Mouse (Mus musculus) skeletal muscle tissue, postnatal 0 days (tissue): ENCODE measurements around the gene Grap. TPM values are rescaled to one million over a fixed set of nuclear protein-coding genes. Genes with fewer than 3 reads are reported as not detected.

ENCODE experiments used
- polyA plus RNA-seq: library from polyadenylated mRNA; unstranded; fragments of >200 nt; fragmentation: Nextera tagmentation; extraction: Ambion mirVana; gene quantifications from 2 replicates; pipeline ENCODE4 v1.2.1, GENCODE M21; 2015

Gene Grap
- polyA plus RNA-seq = 7.9 and 10.5 TPM in 2 replicates

GRCm38 (mm10) chr11:61652686-61653447 is at the start of gene Grap:
Grap (plus strand) TSS chr11:61653265.

DNA sequence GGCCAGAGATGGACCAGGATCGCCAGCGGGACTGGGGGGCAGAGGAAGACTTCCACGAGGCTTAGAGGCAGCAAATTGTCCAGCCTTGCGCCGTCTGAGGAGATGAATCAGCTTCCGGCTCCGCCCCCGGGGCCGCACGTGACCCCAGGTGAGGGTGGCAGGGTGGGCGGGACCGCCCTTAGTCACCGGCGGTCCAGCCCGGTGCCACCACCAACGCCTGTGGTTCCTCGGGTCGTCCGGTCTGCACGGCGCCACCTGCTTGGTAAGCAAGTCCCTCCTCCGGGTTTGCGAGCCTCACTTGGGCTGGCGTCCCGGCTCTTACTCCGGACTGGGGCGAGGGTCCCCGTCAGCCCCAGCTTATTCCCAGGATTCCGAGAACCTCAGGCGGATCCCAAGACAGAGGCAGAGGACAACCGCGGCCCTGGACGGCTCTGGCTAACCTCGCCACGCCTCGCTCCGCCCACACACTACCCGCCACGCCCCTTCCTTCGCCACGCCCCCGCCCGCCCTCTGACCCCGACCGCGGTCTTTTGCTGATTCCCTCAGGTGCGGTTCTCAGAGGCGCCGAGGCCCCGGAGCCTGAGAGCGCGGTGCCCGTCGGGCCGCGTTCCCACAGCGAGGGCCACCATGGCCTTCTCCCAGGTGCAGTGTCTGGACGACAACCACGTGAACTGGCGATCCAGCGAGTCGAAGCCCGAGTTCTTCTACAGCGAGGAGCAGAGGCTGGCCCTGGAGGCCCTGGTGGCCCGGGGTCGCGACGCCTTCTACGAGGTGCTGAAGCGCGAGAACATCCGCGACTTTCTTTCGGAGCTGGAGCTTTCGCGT is 31.1 kb downstream of the Grap start, which contains the start of gene Fam83g:
Fam83g (plus strand) TSS at position 185 of the 825 bp plus-strand sequence.

DNA sequence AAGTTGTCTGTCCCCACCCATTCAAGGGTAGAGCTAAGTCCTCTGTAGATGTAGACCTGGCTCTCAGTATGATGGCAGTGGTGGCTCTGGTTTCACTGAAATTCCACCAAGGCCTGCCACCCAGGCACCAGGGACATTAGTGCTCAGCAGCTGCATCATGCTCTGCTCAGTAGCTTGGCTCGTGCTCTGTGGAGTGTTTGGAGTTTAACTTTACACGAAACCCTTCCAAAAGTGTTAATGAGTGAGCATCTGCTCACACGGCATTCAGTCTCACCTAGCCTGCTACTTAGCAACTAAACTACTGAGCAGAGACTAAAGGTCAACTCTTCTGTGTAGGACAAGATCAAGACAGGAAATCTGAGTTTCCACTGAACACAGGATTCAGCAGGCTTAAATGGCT is 67.6 kb downstream of the Grap start, which contains the start of gene Slc5a10:
Slc5a10 (minus strand) TSS at position 191 of the 400 bp plus-strand sequence.

Other genes starting within 250 kb of the Grap start
- gene Rnf112, start 199.1 kb upstream of the Grap start, polyA plus RNA-seq = 0.13 and 0.18 TPM in 2 replicates
- 169 and 222 TPM in 2 replicates for gene Mfap4, start 167.8 kb upstream of the Grap start, polyA plus RNA-seq
- gene Mapk7, start 158.9 kb upstream of the Grap start, polyA plus RNA-seq = 13.6 and 15.2 TPM in 2 replicates
- 5.8 and 5.9 TPM in 2 replicates for gene B9d1, start 148.1 kb upstream of the Grap start, polyA plus RNA-seq
- 12.8 and 14.8 TPM in 2 replicates for gene Epn2, start 73.6 kb upstream of the Grap start, polyA plus RNA-seq
- gene Fam83g, start 30.8 kb downstream of the Grap start, polyA plus RNA-seq = 0.21 and 0.66 TPM in 2 replicates
- 0.13 TPM in 1 of 2 replicates, not detected in the other for gene Slc5a10, start 67.6 kb downstream of the Grap start, polyA plus RNA-seq
- gene Prpsap2, start 108.8 kb downstream of the Grap start, polyA plus RNA-seq = 7.9 and 9.4 TPM in 2 replicates
- 11.1 TPM in 2 replicates for gene Ulk2, start 201.8 kb downstream of the Grap start, polyA plus RNA-seq